ENCODE assay signal across 8 mouse cellular contexts in the genomic region with DNA sequence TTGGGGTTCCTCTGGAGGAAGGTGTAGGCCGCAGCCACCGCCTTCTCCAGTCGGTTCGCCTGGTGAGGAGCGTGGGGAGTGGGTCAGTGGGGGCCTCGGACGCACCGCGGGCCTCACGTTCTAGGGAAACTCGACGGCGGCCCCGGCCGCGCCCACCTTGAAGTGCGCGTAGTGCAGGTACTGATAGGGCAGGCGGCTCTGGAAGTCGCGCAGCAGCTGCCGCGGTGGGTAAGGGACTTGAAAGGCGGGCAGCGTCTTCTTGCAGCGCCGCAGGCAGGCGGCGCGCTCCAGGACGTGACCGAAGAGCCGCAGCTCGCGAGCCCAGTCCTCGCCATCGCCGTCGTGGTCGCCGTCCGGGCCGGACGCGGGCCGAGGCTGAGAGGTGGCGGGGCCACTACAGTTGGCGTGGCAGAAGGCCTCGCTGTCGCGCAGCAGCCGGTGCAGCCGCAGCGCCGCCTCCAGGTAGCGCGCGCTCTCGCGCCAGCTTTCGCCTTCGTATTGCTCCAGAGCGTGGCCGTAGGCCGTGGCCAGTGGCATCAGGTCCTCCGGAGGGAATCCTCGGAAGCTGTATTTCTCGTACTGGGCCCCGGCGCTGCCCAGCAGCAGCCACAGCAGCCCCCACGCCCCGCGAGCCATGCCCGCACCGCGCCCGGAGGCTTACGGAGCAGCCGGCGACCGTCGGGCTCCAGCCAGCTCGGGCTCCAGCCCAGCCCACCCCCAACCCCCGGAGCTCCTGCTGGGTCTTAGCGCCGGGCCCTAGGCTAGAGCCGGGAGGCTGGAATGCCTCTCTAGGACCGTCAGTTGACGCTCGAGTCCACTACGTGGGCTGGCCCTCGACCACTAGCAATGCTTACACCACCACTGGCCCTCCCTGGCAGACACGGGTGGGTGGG. TPM values are rescaled to one million over a fixed set of nuclear protein-coding genes. Genes with fewer than 3 reads are reported as not detected.
DNase-seq lines count a peak whose midpoint lies in the region; ATAC-seq lines count a peak whose summit lies in the region.

A gene (minus strand): TSS at position 816 of the 893 bp plus-strand sequence.

- peaks cover 16% of the 10 kb centered on the region for H3K4me1 ChIP-seq in hindbrain, embryonic 16.5 days (ENCODE audit: control insufficient read depth, insufficient read depth, low read depth, low read length)

- H3K9ac ChIP-seq in hindbrain, embryonic 16.5 days (ENCODE audit: low read depth, low read length) = peak within 1 kb of the TSS; percentile 81

- peak; percentile 78 to 84 for DNase-seq in adrenal gland, adult 18-20 months (ENCODE audit: low spot score in 2 of 2)
- peak; percentile 90 for DNase-seq in gastrocnemius, postnatal 14 days
- DNase-seq in left cerebral cortex, postnatal 25 days (ENCODE audit: low spot score in 2 of 2) = peak; percentile 65 to 80
- peak; percentile 68 for DNase-seq in right cerebral cortex, postnatal 14 days
- DNase-seq in urinary bladder, postnatal 4 days (ENCODE audit: low spot score in 2 of 2) = peak; percentile 84 to 85

- intact Hi-C loops in gastrocnemius, postnatal 14 days (cut with DNase I; ENCODE audit: low total_unique reads) = no loop called here
- intact Hi-C loops in left cerebral cortex, postnatal 25 days (cut with DNase I) = no loop called here

- H3K27me3 ChIP-seq in hindbrain, embryonic 16.5 days (replicated peaks; ENCODE audit: control insufficient read depth, insufficient read depth, low read length) = peaks cover 9% of the 10 kb centered on the region

- peak; percentile 61 for ATAC-seq in common myeloid progenitor, adult 5-6 weeks (replicated peaks; ENCODE audit: low read depth, poor library complexity, severe bottlenecking)
- ATAC-seq in hindbrain, embryonic 16.5 days = peak; percentile 95
- ATAC-seq in megakaryocyte progenitor cell, adult 5-6 weeks (replicated peaks; ENCODE audit: poor library complexity) = peak; percentile 78

- peak within 1 kb of the TSS; percentile 68 for H3K4me3 ChIP-seq in hindbrain, embryonic 16.5 days (ENCODE audit: low read length)

- 3% methylated on average over 91 of the region's 93 CpGs for WGBS in hindbrain, embryonic 16.5 days

- H3K27ac ChIP-seq in hindbrain, embryonic 16.5 days (ENCODE audit: low read depth, low read length) = peak within 1 kb of the TSS; percentile 83

- H3K9me3 ChIP-seq in hindbrain, embryonic 16.5 days (ENCODE audit: control insufficient read depth, low read length) = no peaks in the 10 kb centered on the region

- peak within 1 kb of the TSS; percentile 61 for H3K4me2 ChIP-seq in hindbrain, embryonic 16.5 days (ENCODE audit: low read length)

- no peaks in the 10 kb centered on the region for H3K36me3 ChIP-seq in hindbrain, embryonic 16.5 days (ENCODE audit: control insufficient read depth, insufficient read depth, low read length)

RNA-seq across cellular contexts. Expression of the gene that starts here (rescaled TPM):
- total RNA-seq in adrenal gland, adult 18-20 months (2021) = 10 to 100 TPM; 26.3 to 33.5 TPM
- 1.1 TPM in 1 of 2 replicates, not detected in the other for total RNA-seq in common myeloid progenitor, adult 5-6 weeks (2017)
- total RNA-seq in gastrocnemius, postnatal 14 days (2021) = 10 to 100 TPM; 10.9 to 12.0 TPM
- 21.5 and 25.5 TPM in 2 replicates for polyA plus RNA-seq in hindbrain, embryonic 16.5 days (2015; fragmentation: Nextera tagmentation; extraction: Ambion mirVana)
- 1 to 10 TPM; 7.2 to 7.5 TPM for total RNA-seq in left cerebral cortex, postnatal 25 days (2021)
- 0.05 TPM in 1 of 2 replicates, not detected in the other for total RNA-seq in megakaryocyte progenitor cell, adult 5-6 weeks (2015)
- 0.08 TPM in 1 of 2 replicates, not detected in the other for total RNA-seq in megakaryocyte progenitor cell, adult 5-6 weeks (2017)

Comparison
In these comparisons a context has a peak if more than half of its experiments do, and no peak if none do; other contexts are left out.
1. Peak in every context shown above with its lines: DNase-seq, ATAC-seq, H3K4me3 ChIP-seq and H3K27ac ChIP-seq.
2. Peak in ATAC-seq in megakaryocyte progenitor cell, adult 5-6 weeks; RNA of the gene not detected or under 1 TPM.